Mouse (Mus musculus) liver, embryonic 11.5 days (tissue): ENCODE measurements around the gene Inpp5e. TPM values are rescaled to one million over a fixed set of nuclear protein-coding genes. Genes with fewer than 3 reads are reported as not detected.

Experiments
- ATAC-seq: fragments of 200-750 bp; cut with Nextera tagmentation; replicated peaks from 2 replicates; pipeline ENCODE4 v1.8.0; 2017; ENCODE audit warnings: moderate number of reproducible peaks, mild to moderate bottlenecking, moderate TSS enrichment, moderate library complexity; ENCODE audit not compliant: low FRiP score
- DNase-seq: peaks from one replicate; pipeline ENCODE4 v3.0.0-alpha.2; 2017; ENCODE audit warnings: low spot score
- H3K27ac ChIP-seq: fragments of 300-500 bp; sonication (generic); 2 replicates; pipeline ENCODE4 v1.5.1; 2014; ENCODE audit warnings: mild to moderate bottlenecking, low read depth, low read length, control low read depth
- H3K27me3 ChIP-seq: fragments of 300-500 bp; sonication (generic); replicated peaks from 2 replicates; pipeline ENCODE4 v1.6.1; 2014; ENCODE audit warnings: low read length, mixed read lengths; ENCODE audit not compliant: control insufficient read depth, insufficient read depth
- H3K36me3 ChIP-seq: fragments of 300-500 bp; sonication (generic); 2 replicates; pipeline ENCODE4 v1.6.1; 2014; ENCODE audit warnings: mild to moderate bottlenecking, low read length, moderate library complexity, mixed read lengths; ENCODE audit not compliant: control insufficient read depth, insufficient read depth
- H3K4me1 ChIP-seq: fragments of 300-500 bp; sonication (generic); replicated peaks from 2 replicates; pipeline ENCODE4 v1.6.1; 2014; ENCODE audit warnings: low read length, mixed read lengths; ENCODE audit not compliant: control insufficient read depth, insufficient read depth
- H3K4me2 ChIP-seq: fragments of 300-500 bp; sonication (generic); 2 replicates; pipeline ENCODE4 v1.6.1; 2014; ENCODE audit warnings: mild to moderate bottlenecking, control low read depth, moderate library complexity
- H3K4me3 ChIP-seq: fragments of 300-500 bp; sonication (generic); 2 replicates; pipeline ENCODE4 v1.5.1; 2014; ENCODE audit warnings: low read depth, low read length, control low read depth
- H3K9ac ChIP-seq: fragments of 300-500 bp; sonication (generic); 2 replicates; pipeline ENCODE4 v1.6.1; 2014; ENCODE audit warnings: low read depth, low read length, control low read depth
- H3K9me3 ChIP-seq: fragments of 300-500 bp; sonication (generic); 2 replicates; pipeline ENCODE4 v1.6.1; 2016; ENCODE audit warnings: low read length, inconsistent platforms, mixed read lengths; ENCODE audit not compliant: control insufficient read depth
- WGBS: fragments of 180-500 bp; shearing (Covaris S2); extraction: QIAGEN DNeasy Blood & Tissue Kit; methylation state at CpG from one replicate; pipeline ENCODE4 v1.1.7; 2014; 5-methylcytosine and 5-hydroxymethylcytosine counted together
- polyA plus RNA-seq: library from polyadenylated mRNA; unstranded; fragments of >200 nt; fragmentation: Nextera tagmentation; extraction: Ambion mirVana; gene quantifications from 2 replicates; pipeline ENCODE4 v1.2.1, GENCODE M21; 2014

Inpp5e gene
- polyA plus RNA-seq, 1 experiment from 2014 or later: 17.7 TPM

DNA sequence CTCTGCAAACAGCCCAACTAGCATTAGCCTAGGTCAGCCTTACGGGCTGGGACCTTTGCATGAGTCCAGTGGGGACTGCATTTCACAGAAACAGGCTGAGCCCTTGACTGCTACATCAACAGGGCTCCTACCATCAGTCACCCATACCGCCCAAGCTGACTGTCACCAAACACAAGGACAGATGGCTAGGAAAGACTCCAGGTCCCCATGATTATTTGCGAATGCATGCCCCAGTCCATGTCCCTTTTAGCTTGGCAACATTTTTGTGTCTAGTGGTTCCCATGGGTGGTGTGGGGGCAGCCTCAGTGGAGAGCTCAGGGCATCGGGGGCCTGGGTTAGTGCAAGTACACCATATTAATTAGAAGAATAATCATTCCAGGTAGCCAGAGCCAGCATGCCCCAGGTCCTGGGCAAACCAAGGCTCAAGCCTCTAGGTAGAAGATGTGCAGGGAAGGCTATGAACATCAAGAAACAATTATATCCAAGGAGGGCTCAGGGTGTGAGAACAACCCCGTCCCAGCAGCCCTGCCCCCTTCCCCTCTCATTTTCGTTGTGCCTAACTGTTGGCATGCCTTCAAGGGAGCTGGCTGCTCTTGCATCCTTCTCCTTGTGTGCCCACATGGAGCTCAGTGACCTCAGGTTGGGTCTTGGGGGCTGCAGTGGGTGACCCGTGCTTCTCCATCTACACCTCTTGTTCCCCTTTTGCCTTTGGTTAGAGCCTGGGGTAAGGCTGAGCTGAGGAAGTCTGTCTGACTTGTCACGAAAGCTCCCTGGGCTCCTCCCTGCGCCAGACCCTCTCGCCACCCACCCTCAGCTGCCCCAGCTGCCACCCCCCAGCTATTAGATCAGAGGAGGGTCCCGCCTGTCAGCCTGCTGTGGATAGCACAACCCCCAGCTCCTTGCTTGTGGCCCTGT lies 55.7 kb downstream of the Inpp5e start:
- no peak overlapping the region for H3K9ac ChIP-seq
- H3K9me3 ChIP-seq: no peaks in the 10 kb centered on the region
- peaks cover 4% of the 10 kb centered on the region; the same call in 1 of the 2 replicates for H3K36me3 ChIP-seq
- peak overlapping the region; percentile 82 for H3K4me3 ChIP-seq
- no peaks in the 10 kb centered on the region for H3K27me3 ChIP-seq
- peak overlapping the region; percentile 97 for H3K4me2 ChIP-seq
- DNase-seq (no peak), ATAC-seq (no peak)
- 83% methylated on average over 11 of the region's 11 CpGs for WGBS
- no peak overlapping the region for H3K27ac ChIP-seq
- H3K4me1 ChIP-seq: peaks cover 16% of the 10 kb centered on the region

DNA sequence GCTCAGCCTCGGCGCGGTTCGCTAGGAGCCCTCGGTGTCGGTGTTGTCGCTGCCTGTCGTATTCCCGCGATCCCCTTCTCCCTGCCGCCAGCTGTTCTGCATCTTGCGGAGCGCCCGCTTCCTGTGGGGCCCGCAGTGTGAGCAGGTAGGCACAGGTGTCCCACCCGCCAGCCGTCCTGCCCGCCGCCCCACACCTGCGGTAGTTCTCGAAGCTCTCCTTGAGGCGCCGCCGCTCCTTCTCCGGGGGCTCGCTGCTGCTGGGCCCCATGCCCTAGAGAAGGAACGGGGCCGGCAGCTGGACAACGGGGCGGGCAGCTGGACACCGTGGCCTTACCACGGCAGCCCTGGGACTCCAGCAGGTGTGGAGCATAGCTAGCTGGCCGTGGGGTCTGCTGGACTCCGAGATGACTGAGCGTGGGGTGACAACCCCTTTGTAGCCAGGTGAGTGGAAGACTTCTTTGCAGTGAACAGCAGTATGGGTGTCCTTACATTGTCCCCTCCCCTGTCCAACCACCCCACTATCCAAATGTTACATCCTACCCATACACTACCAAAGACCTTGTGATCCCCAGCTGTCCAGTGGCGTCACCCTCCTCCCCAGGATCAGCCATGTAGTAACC lies 56.6 kb downstream of the Inpp5e start:
- Histone ChIP-seq H3K36me3 (peaks cover 4% of the 10 kb centered on the region; the same call in 1 of the 2 replicates), H3K9me3 (no peaks in the 10 kb centered on the region), H3K4me1 (peaks cover 22% of the 10 kb centered on the region), H3K9ac (peak overlapping the region; percentile 93), H3K27ac (no peak overlapping the region; the same call in 1 of the 2 replicates), H3K27me3 (no peaks in the 10 kb centered on the region), H3K4me2 (peak overlapping the region; percentile 97), H3K4me3 (peak overlapping the region; percentile 82)
- DNase-seq: no peak
- peak; percentile 42 for ATAC-seq
- WGBS: 5% methylated on average over 36 of the region's 36 CpGs

DNA sequence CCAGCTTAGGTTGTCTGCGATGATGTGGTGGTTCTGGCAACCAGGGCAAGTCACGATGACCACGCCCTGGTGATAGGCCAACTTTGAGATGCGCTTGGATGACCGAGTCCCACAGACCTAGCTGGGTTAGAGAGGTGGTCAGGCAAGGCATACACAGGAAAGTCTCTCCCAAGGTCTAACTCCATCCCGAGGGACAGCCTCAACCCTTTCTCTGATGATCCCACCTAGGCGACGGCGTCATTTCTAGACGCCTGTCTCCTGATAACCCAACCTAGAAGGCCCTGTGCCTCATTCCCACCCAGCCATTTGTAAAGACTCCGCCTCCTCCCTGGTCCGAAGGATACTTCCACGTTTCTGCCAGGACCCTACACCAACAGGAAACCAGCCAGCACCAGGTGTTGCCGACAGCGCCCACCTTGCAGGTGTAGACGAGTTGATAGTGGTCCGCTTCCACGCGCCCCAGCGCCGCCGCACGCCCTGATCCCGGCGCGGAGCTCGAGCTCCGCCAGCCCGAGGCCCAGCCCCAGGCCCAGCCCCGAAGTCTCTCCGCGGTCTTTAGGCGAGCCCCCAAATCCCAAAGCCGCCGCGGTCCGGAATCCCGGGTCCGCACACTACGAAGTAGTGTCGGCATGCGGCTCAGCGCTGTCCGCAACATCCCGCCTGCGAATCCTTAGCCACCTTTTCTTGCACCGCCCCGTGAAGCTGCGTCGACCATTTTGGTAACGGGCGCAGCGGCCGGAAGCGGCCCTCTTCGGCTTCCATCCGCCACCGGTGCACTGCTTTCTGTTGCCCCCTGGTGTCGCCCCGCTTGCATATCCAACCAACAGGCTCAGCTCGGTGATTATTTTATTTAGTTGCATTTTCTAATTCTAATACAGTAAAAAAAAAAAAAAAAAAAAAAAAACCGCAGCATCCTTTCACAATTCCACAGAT lies 57.4 kb downstream of the Inpp5e start, which contains the start of gene Dnlz:
Gene Dnlz (minus strand): TSS at position 753 of the 933 bp plus-strand sequence.
- DNase-seq (peak; percentile 89), ATAC-seq (peak; percentile 82)
- peak within 1 kb of the TSS; percentile 97 for H3K4me2 ChIP-seq
- H3K27me3 ChIP-seq: no peaks in the 10 kb centered on the region
- H3K4me1 ChIP-seq: peaks cover 22% of the 10 kb centered on the region
- WGBS: 1% methylated on average over 62 of the region's 62 CpGs
- H3K9me3 ChIP-seq: no peaks in the 10 kb centered on the region
- peak within 1 kb of the TSS; percentile 93 for H3K9ac ChIP-seq
- H3K27ac ChIP-seq: peak within 1 kb of the TSS; percentile 84
- peak within 1 kb of the TSS; percentile 82 for H3K4me3 ChIP-seq
- peaks cover 8% of the 10 kb centered on the region; the same call in 1 of the 2 replicates for H3K36me3 ChIP-seq

DNA sequence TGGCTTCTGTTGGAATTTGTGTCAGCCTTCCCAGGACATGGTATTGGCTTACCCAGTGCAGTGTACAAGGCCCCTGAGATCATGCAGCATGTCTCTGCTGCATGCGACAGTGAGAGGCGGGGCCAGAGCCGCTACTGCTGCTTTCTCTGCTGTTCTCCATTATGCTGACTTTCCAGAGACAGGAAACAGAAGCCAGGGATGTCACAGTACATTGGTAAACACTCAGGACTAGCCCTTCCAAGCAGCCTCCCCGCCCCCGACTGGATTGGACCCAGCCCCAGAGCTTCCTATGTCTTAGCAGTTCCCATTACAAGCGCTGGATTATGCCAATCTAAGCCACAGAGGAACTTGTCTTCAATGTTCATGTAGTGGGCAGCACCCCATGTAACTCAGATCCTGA lies 60.8 kb downstream of the Inpp5e start:
- Histone ChIP-seq H3K4me2 (no peak overlapping the region), H3K4me1 (peaks cover 22% of the 10 kb centered on the region), H3K36me3 (peaks cover 8% of the 10 kb centered on the region; the same call in 1 of the 2 replicates), H3K9me3 (no peaks in the 10 kb centered on the region), H3K27ac (no peak overlapping the region), H3K27me3 (no peaks in the 10 kb centered on the region), H3K4me3 (no peak overlapping the region), H3K9ac (no peak overlapping the region)
- 73% methylated on average over 6 of the region's 6 CpGs for WGBS
- no peak for DNase-seq
- no peak for ATAC-seq

Other genes with a start within 250 kb of the Inpp5e start
- 0.09 TPM in 1 of 2 replicates, not detected in the other for gene Lhx3, start 200.9 kb downstream of the Inpp5e start, polyA plus RNA-seq
- 13.5 and 14.7 TPM in 2 replicates for gene Qsox2, start 171.7 kb downstream of the Inpp5e start, polyA plus RNA-seq
- not detected in 2 replicates for gene Ccdc187, start 114.6 kb downstream of the Inpp5e start, polyA plus RNA-seq
- gene Gpsm1, start 93.7 kb downstream of the Inpp5e start, polyA plus RNA-seq: 17.0 and 18.9 TPM in 2 replicates
- 23.0 and 23.8 TPM in 2 replicates for gene Dnlz, start 57.1 kb downstream of the Inpp5e start, polyA plus RNA-seq
- 1.1 and 1.7 TPM in 2 replicates for gene Card9, start 48.3 kb downstream of the Inpp5e start, polyA plus RNA-seq
- gene Snapc4, start 28.6 kb downstream of the Inpp5e start, polyA plus RNA-seq: 36.4 and 41.6 TPM in 2 replicates
- 94.4 and 95.7 TPM in 2 replicates for gene Entr1, start 19.9 kb downstream of the Inpp5e start, polyA plus RNA-seq
- 147 and 150 TPM in 2 replicates for gene Pmpca, start 19.9 kb downstream of the Inpp5e start, polyA plus RNA-seq
- 33.7 TPM in 2 replicates for gene Sec16a, start 36.0 kb upstream of the Inpp5e start, polyA plus RNA-seq
- gene Notch1, start 107.5 kb upstream of the Inpp5e start, polyA plus RNA-seq: 7.1 and 10.5 TPM in 2 replicates
- 161 and 181 TPM in 2 replicates for gene Egfl7, start 170.8 kb upstream of the Inpp5e start, polyA plus RNA-seq
- gene Gm20532, start 177.4 kb upstream of the Inpp5e start, polyA plus RNA-seq: not detected in 2 replicates
- gene Agpat2, start 195.2 kb upstream of the Inpp5e start, polyA plus RNA-seq: 36.1 and 40.1 TPM in 2 replicates
- 10.5 and 11.1 TPM in 2 replicates for gene Fam69b, start 219.3 kb upstream of the Inpp5e start, polyA plus RNA-seq